Mouse (Mus musculus) limb, embryonic 12.5 days (tissue): Measurements from ENCODE around the gene Crmp1. TPM values are rescaled to one million over a fixed set of nuclear protein-coding genes. Genes with fewer than 3 reads are reported as not detected.

Experiments
- ATAC-seq: fragments of 200-750 bp; cut with Nextera tagmentation; 2 replicates; pipeline ENCODE4 v1.8.0; 2017; ENCODE audit warnings: low read depth, moderate TSS enrichment; ENCODE audit not compliant: insufficient number of reproducible peaks, insufficient read depth, low FRiP score, low TSS enrichment
- H3K27ac ChIP-seq: fragments of 300-500 bp; sonication (generic); 2 replicates; pipeline ENCODE4 v1.5.1; 2016; ENCODE audit warnings: mild to moderate bottlenecking, moderate library complexity
- H3K27me3 ChIP-seq: fragments of 300-500 bp; sonication (generic); 2 replicates; pipeline ENCODE4 v1.6.1; 2016; ENCODE audit warnings: mild to moderate bottlenecking, moderate library complexity
- H3K36me3 ChIP-seq: fragments of 300-500 bp; sonication (generic); 2 replicates; pipeline ENCODE4 v1.6.1; 2016; ENCODE audit warnings: mild to moderate bottlenecking, moderate library complexity
- H3K4me1 ChIP-seq: fragments of 300-500 bp; sonication (generic); replicated peaks from 2 replicates; pipeline ENCODE4 v1.6.1; 2016
- H3K4me2 ChIP-seq: fragments of 300-500 bp; sonication (generic); 2 replicates; pipeline ENCODE4 v1.6.1; 2016; ENCODE audit warnings: mild to moderate bottlenecking, moderate library complexity
- H3K4me3 ChIP-seq: fragments of 300-500 bp; sonication (generic); replicated peaks from 2 replicates; pipeline ENCODE4 v1.5.1; 2016; ENCODE audit warnings: mild to moderate bottlenecking
- H3K9ac ChIP-seq: fragments of 300-500 bp; sonication (generic); replicated peaks from 2 replicates; pipeline ENCODE4 v1.6.1; 2016; ENCODE audit warnings: mild to moderate bottlenecking, moderate library complexity
- H3K9me3 ChIP-seq: fragments of 300-500 bp; sonication (generic); 2 replicates; pipeline ENCODE4 v1.6.1; 2016; ENCODE audit warnings: mild to moderate bottlenecking, moderate library complexity
- WGBS: fragments of 180-500 bp; shearing (Covaris S2); methylation state at CpG from one replicate; pipeline ENCODE4 v1.1.7; 2016; 5-methylcytosine and 5-hydroxymethylcytosine counted together
- polyA plus RNA-seq: library from polyadenylated mRNA; unstranded; fragments of >200 nt; fragmentation: Nextera tagmentation; extraction: Ambion mirVana; gene quantifications from 2 replicates; pipeline ENCODE4 v1.2.1, GENCODE M21; 2016

The Crmp1 gene
- 18.9 and 19.2 TPM in 2 replicates for polyA plus RNA-seq

GRCm38 (mm10) chr5:37241651-37242151 lies at the start of gene Crmp1:
Gene Crmp1 (plus strand): TSS chr5:37241940.
- 1% methylated on average over 52 of the region's 56 CpGs for WGBS
- peaks cover 44% of the 10 kb centered on the region for H3K4me1 ChIP-seq
- H3K9ac ChIP-seq, result no peak within 1 kb of the TSS
- peak; percentile 37; the same call in 1 of the 2 replicates for ATAC-seq
- peaks cover 83% of the 10 kb centered on the region for H3K27me3 ChIP-seq
- no peak within 1 kb of the TSS for H3K27ac ChIP-seq
- no peaks in the 10 kb centered on the region for H3K36me3 ChIP-seq
- no peaks in the 10 kb centered on the region for H3K9me3 ChIP-seq
- H3K4me3 ChIP-seq, result peak within 1 kb of the TSS; percentile 46
- H3K4me2 ChIP-seq, result peak within 1 kb of the TSS; percentile 81

- Histone ChIP-seq H3K27me3 (peaks cover 11% of the 10 kb centered on the region; the same call in 1 of the 2 replicates), H3K9me3 (no peaks in the 10 kb centered on the region), H3K4me2 (no peak overlapping the region), H3K4me3 (no peak overlapping the region), H3K27ac (no peak overlapping the region), H3K4me1 (peaks cover 34% of the 10 kb centered on the region), H3K36me3 (no peaks in the 10 kb centered on the region), H3K9ac (no peak overlapping the region)
- no peak for ATAC-seq
- 85% methylated on average over 8 of the region's 8 CpGs for WGBS
Observed at GRCm38 (mm10) chr5:37196196-37196595, 45.5 kb upstream of the Crmp1 start.

GRCm38 (mm10) chr5:37196666-37197250 lies 45.0 kb upstream of the Crmp1 start:
- H3K4me3 ChIP-seq, result no peak overlapping the region
- ATAC-seq, result no peak
- H3K9ac ChIP-seq, result no peak overlapping the region
- no peak overlapping the region for H3K4me2 ChIP-seq
- WGBS, result 19% methylated on average over 10 of the region's 10 CpGs
- H3K27ac ChIP-seq, result no peak overlapping the region
- peaks cover 34% of the 10 kb centered on the region for H3K4me1 ChIP-seq
- H3K36me3 ChIP-seq, result no peaks in the 10 kb centered on the region
- H3K9me3 ChIP-seq, result no peaks in the 10 kb centered on the region
- H3K27me3 ChIP-seq, result peaks cover 11% of the 10 kb centered on the region; the same call in 1 of the 2 replicates

- no peak overlapping the region for H3K4me3 ChIP-seq
- H3K36me3 ChIP-seq, result no peaks in the 10 kb centered on the region
- ATAC-seq, result no peak
- H3K4me1 ChIP-seq, result peaks cover 34% of the 10 kb centered on the region
- H3K4me2 ChIP-seq, result no peak overlapping the region
- peak overlapping the region; percentile 56; the same call in 1 of the 2 replicates for H3K27ac ChIP-seq
- WGBS, result 61% methylated on average over 3 of the region's 3 CpGs
- H3K9me3 ChIP-seq, result no peaks in the 10 kb centered on the region
- no peak overlapping the region for H3K9ac ChIP-seq
- peaks cover 11% of the 10 kb centered on the region; the same call in 1 of the 2 replicates for H3K27me3 ChIP-seq
Observed at GRCm38 (mm10) chr5:37197423-37197822, 44.3 kb upstream of the Crmp1 start.

GRCm38 (mm10) chr5:37198011-37198688 lies 43.6 kb upstream of the Crmp1 start:
- 0 out of 2 replicates have a peak, but pooled peaks have one; percentile 35 for ATAC-seq
- peak overlapping the region; percentile 56; the same call in 1 of the 2 replicates for H3K27ac ChIP-seq
- no peaks in the 10 kb centered on the region for H3K9me3 ChIP-seq

GRCm38 (mm10) chr5:37202285-37202684 lies 39.5 kb upstream of the Crmp1 start:
- H3K27ac ChIP-seq, result no peak overlapping the region
- H3K9ac ChIP-seq, result no peak overlapping the region
- no peak overlapping the region for H3K4me2 ChIP-seq
- no peak for ATAC-seq
- no peaks in the 10 kb centered on the region for H3K36me3 ChIP-seq
- peaks cover 22% of the 10 kb centered on the region for H3K4me1 ChIP-seq
- 12% methylated on average over 1 of the region's 1 CpGs for WGBS
- H3K9me3 ChIP-seq, result no peaks in the 10 kb centered on the region
- H3K27me3 ChIP-seq, result peaks cover 8% of the 10 kb centered on the region; the same call in 1 of the 2 replicates
- no peak overlapping the region for H3K4me3 ChIP-seq

More at GRCm38 (mm10) chr5:37198011-37198688, 43.6 kb upstream of the Crmp1 start:
- Histone ChIP-seq H3K4me2 (peak overlapping the region; percentile 17; the same call in 1 of the 2 replicates), H3K27me3 (peaks cover 11% of the 10 kb centered on the region; the same call in 1 of the 2 replicates), H3K4me1 (peaks cover 34% of the 10 kb centered on the region), H3K9ac (no peak overlapping the region), H3K4me3 (no peak overlapping the region), H3K36me3 (no peaks in the 10 kb centered on the region)
- WGBS, result 24% methylated on average over 2 of the region's 2 CpGs

- peaks cover 8% of the 10 kb centered on the region; the same call in 1 of the 2 replicates for H3K27me3 ChIP-seq
- 89% methylated on average over 7 of the region's 7 CpGs for WGBS
Observed at GRCm38 (mm10) chr5:37204886-37205285, 36.9 kb upstream of the Crmp1 start.

GRCm38 (mm10) chr5:37205420-37205819 lies 36.3 kb upstream of the Crmp1 start:
- Histone ChIP-seq H3K27me3 (peaks cover 8% of the 10 kb centered on the region; the same call in 1 of the 2 replicates), H3K9ac (no peak overlapping the region), H3K9me3 (0 out of 2 replicates have a peak, but pooled peaks cover 6% of the 10 kb centered on the region), H3K4me2 (no peak overlapping the region), H3K4me3 (no peak overlapping the region), H3K27ac (no peak overlapping the region), H3K4me1 (0 out of 2 replicates have a peak, but pooled peaks cover 3% of the 10 kb centered on the region), H3K36me3 (no peaks in the 10 kb centered on the region)
- no peak for ATAC-seq
- 80% methylated on average over 1 of the region's 1 CpGs for WGBS

More at GRCm38 (mm10) chr5:37204886-37205285, 36.9 kb upstream of the Crmp1 start:
- Histone ChIP-seq H3K9ac (no peak overlapping the region), H3K4me2 (no peak overlapping the region), H3K36me3 (no peaks in the 10 kb centered on the region), H3K4me3 (no peak overlapping the region), H3K27ac (no peak overlapping the region), H3K4me1 (0 out of 2 replicates have a peak, but pooled peaks cover 3% of the 10 kb centered on the region), H3K9me3 (0 out of 2 replicates have a peak, but pooled peaks cover 6% of the 10 kb centered on the region)
- ATAC-seq, result no peak

GRCm38 (mm10) chr5:37206364-37206763 lies 35.4 kb upstream of the Crmp1 start:
- H3K4me2 ChIP-seq, result no peak overlapping the region
- H3K9me3 ChIP-seq, result 0 out of 2 replicates have a peak, but pooled peaks cover 6% of the 10 kb centered on the region
- no peak overlapping the region for H3K27ac ChIP-seq
- no peak for ATAC-seq
- no peak overlapping the region for H3K4me3 ChIP-seq
- WGBS, result 73% methylated on average over 2 of the region's 2 CpGs
- H3K36me3 ChIP-seq, result no peaks in the 10 kb centered on the region
- H3K9ac ChIP-seq, result no peak overlapping the region
- H3K4me1 ChIP-seq, result 0 out of 2 replicates have a peak, but pooled peaks cover 3% of the 10 kb centered on the region
- H3K27me3 ChIP-seq, result 0 out of 2 replicates have a peak, but pooled peaks cover 5% of the 10 kb centered on the region

- Histone ChIP-seq H3K36me3 (no peaks in the 10 kb centered on the region), H3K27ac (no peak overlapping the region), H3K4me3 (no peak overlapping the region), H3K27me3 (peaks cover 3% of the 10 kb centered on the region), H3K9me3 (0 out of 2 replicates have a peak, but pooled peaks cover 4% of the 10 kb centered on the region), H3K9ac (no peak overlapping the region), H3K4me2 (no peak overlapping the region), H3K4me1 (0 out of 2 replicates have a peak, but pooled peaks cover 3% of the 10 kb centered on the region)
- no peak for ATAC-seq
- WGBS, result 85% methylated on average over 9 of the region's 9 CpGs
Observed at GRCm38 (mm10) chr5:37212938-37213708, 28.6 kb upstream of the Crmp1 start.
